Mouse (Mus musculus): ENCODE results near the gene Itga3. TPM values are rescaled to one million over a fixed set of nuclear protein-coding genes. Genes with fewer than 3 reads are reported as not detected.

Gene Itga3
- polyA plus RNA-seq, 1 experiment from 2014 or later, result 2.4 TPM

DNA sequence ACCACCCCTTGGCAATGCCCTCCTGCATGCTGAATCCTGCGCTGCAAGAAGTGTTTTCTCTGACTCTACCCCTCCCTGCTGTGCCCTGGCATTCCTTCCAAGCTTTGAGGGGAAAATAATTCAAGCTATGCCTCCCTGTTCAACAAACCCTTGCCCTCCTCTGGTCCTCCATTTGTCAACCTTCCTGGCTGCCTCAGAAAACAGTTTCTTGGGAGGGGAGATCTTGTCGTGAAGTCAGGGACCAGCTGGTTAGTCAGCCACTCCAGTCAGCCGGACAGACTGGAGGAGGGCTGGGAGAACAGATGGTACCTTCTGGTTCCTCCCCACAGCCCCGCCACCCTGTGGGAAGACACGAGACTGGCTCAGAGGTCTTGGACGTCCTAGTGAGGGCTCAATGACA, 39.3 kb downstream of the Itga3 start:
- Histone ChIP-seq H3K4me2 (no peak overlapping the region), H3K4me1 (peaks cover 21% of the 10 kb centered on the region), H3K27ac (peak overlapping the region; percentile 40; the same call in 1 of the 2 replicates), H3K27me3 (no peaks in the 10 kb centered on the region), H3K9me3 (replicated peaks) (no peaks in the 10 kb centered on the region), H3K36me3 (ENCODE audit: poor library complexity, severe bottlenecking) (0 out of 2 replicates have a peak, but pooled peaks cover 13% of the 10 kb centered on the region), H3K4me3 (no peak overlapping the region), H3K9ac (no peak overlapping the region)
- ATAC-seq, result no peak
- 45% methylated on average over 6 of the region's 6 CpGs for WGBS

DNA sequence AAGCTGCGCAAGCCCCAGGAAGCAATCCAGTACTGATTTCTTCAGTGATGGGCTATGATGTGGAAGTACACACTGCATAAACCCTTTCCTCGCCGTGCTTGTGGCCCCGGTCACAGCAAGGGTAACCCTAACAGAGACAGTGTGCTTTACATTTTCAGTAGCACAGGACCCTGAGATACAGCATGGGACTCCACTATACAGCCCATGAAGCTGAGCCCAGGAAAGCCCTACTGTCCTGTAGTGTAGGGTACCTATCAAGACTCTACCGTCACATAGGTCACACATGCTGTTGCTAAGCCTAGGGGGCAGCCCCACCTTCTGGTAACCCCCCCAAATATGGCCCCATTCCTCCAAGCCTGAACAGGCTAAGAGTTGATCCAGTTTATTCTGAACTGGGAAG, 40.1 kb downstream of the Itga3 start:
- ATAC-seq, result no peak
- peaks cover 15% of the 10 kb centered on the region for H3K4me1 ChIP-seq
- H3K36me3 ChIP-seq (ENCODE audit: poor library complexity, severe bottlenecking), result 0 out of 2 replicates have a peak, but pooled peaks cover 13% of the 10 kb centered on the region
- no peak overlapping the region for H3K4me2 ChIP-seq
- H3K4me3 ChIP-seq, result no peak overlapping the region
- WGBS, result 90% methylated on average over 5 of the region's 5 CpGs
- H3K9me3 ChIP-seq (replicated peaks), result no peaks in the 10 kb centered on the region
- H3K27me3 ChIP-seq, result no peaks in the 10 kb centered on the region
- H3K9ac ChIP-seq, result 0 out of 2 replicates have a peak overlapping the region, but pooled peaks have one; percentile 5
- no peak overlapping the region for H3K27ac ChIP-seq

DNA sequence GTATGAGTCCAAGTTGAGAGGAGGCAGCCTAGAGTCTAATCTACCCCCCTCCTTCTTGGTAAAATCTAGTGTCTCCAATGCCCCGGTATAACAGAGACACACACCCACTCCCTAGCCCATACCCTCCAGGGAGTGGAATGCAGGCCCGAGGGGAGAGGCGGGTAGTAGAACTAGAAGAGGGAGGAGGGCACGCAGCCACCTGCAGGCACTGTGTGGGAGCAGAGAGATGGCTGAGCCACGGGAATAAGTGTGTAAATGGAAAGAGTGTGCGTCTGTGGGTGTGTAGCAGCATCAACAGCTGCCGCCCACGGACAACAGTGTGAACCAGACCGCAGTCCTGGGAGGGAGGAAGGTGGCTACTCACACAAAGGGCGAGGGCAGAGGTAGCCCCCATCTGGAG, 41.7 kb downstream of the Itga3 start:
- no peak overlapping the region for H3K4me2 ChIP-seq

DNA sequence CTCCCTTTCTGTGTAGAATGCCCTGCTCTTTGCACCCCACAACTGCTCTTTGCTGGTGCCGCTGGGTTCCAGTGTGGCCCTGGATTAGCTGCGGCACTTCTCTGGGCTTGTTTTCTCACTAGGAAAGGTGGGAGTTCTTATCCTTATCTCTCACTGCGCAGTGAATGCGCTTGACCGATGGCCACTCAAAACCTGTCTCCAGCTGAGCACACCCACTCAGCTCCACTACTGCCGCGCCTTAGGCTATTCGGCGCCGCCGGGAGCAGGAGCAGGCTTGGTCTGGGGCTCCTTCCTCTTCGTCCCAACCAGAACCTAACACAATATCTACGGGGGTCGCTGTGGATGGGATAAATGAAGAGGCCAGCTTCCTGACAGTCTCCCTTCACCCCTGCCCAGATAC, 43.0 kb downstream of the Itga3 start:
- H3K36me3 ChIP-seq (ENCODE audit: poor library complexity, severe bottlenecking), result 0 out of 2 replicates have a peak, but pooled peaks cover 14% of the 10 kb centered on the region
- H3K9ac ChIP-seq, result no peak overlapping the region
- H3K27me3 ChIP-seq, result no peaks in the 10 kb centered on the region
- H3K9me3 ChIP-seq (replicated peaks), result no peaks in the 10 kb centered on the region
- 83% methylated on average over 14 of the region's 14 CpGs for WGBS
- no peak overlapping the region for H3K27ac ChIP-seq
- peaks cover 5% of the 10 kb centered on the region for H3K4me1 ChIP-seq
- no peak for ATAC-seq
- H3K4me2 ChIP-seq, result no peak overlapping the region
- H3K4me3 ChIP-seq, result no peak overlapping the region

More for the DNA sequence above, 41.7 kb downstream of the Itga3 start:
- no peak overlapping the region for H3K9ac ChIP-seq
- no peak overlapping the region for H3K27ac ChIP-seq
- H3K9me3 ChIP-seq (replicated peaks), result no peaks in the 10 kb centered on the region
- H3K27me3 ChIP-seq, result no peaks in the 10 kb centered on the region
- no peak overlapping the region for H3K4me3 ChIP-seq
- 62% methylated on average over 10 of the region's 10 CpGs for WGBS
- 0 out of 2 replicates have a peak, but pooled peaks cover 13% of the 10 kb centered on the region for H3K36me3 ChIP-seq (ENCODE audit: poor library complexity, severe bottlenecking)
- ATAC-seq, result no peak
- peaks cover 5% of the 10 kb centered on the region for H3K4me1 ChIP-seq

DNA sequence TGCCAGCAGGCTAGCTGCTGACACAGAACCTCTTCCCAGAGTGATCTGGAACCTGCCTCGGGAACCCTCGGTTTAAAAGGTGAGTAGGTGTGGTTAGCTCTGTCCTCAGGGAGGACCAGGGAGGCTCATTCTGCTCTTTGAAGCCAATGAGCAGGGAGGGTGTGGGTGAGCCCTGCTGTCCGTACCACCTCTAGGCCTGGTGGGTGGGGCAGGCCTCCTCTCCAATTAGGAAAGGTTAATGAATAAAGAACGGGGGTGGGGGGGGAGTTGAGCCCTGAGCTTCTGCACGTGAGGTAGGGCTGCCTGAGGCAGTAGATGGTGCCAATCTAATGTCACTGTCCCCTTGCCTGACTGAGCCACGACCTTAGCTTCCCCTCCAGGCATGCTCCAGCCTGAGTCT, 43.7 kb downstream of the Itga3 start:
- Histone ChIP-seq H3K4me3 (no peak overlapping the region), H3K27me3 (no peaks in the 10 kb centered on the region), H3K9me3 (replicated peaks) (no peaks in the 10 kb centered on the region), H3K4me2 (no peak overlapping the region), H3K27ac (no peak overlapping the region), H3K36me3 (ENCODE audit: poor library complexity, severe bottlenecking) (0 out of 2 replicates have a peak, but pooled peaks cover 14% of the 10 kb centered on the region), H3K4me1 (peaks cover 12% of the 10 kb centered on the region), H3K9ac (no peak overlapping the region)
- WGBS, result 30% methylated on average over 6 of the region's 6 CpGs
- no peak for ATAC-seq

DNA sequence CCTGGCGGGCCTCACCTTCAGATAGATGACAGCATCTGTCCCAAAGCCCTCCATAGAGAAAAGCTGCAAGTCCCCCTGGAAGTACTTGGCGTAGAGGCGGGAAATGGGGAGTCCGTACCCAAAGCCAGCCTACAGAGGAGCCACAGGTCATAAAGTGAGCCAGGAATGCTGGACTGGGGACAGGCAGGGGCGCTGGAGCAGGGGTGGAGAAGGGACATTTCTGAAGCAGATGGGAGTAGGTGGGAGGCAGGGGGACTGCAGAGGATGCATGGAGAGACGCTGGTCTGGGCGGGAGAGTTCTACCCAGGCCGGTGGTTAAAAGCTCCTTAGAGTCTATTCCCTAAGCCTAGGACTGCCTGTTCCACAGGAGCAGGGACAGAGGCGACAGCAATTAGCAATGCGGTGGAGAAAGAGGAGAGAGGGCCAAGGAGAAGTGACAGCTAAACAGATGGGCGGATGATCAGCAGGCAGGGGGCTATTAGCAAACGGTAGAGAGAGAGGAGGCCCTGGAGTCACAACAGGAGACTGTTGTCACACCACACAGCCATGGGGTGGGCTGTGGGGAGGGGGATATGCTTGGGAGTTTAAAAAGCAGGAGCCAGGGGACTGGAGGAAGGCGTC, 48.6 kb downstream of the Itga3 start:
- no peaks in the 10 kb centered on the region for H3K9me3 ChIP-seq (replicated peaks)
- 0 out of 2 replicates have a peak, but pooled peaks have one; percentile 31 for ATAC-seq
- H3K4me3 ChIP-seq, result no peak overlapping the region
- no peaks in the 10 kb centered on the region for H3K27me3 ChIP-seq
- no peak overlapping the region for H3K4me2 ChIP-seq
- H3K9ac ChIP-seq, result peak overlapping the region; percentile 26; the same call in 1 of the 2 replicates
- peaks cover 38% of the 10 kb centered on the region for H3K36me3 ChIP-seq (ENCODE audit: poor library complexity, severe bottlenecking)
- H3K4me1 ChIP-seq, result peaks cover 24% of the 10 kb centered on the region
- H3K27ac ChIP-seq, result peak overlapping the region; percentile 41
- WGBS, result 35% methylated on average over 13 of the region's 13 CpGs

DNA sequence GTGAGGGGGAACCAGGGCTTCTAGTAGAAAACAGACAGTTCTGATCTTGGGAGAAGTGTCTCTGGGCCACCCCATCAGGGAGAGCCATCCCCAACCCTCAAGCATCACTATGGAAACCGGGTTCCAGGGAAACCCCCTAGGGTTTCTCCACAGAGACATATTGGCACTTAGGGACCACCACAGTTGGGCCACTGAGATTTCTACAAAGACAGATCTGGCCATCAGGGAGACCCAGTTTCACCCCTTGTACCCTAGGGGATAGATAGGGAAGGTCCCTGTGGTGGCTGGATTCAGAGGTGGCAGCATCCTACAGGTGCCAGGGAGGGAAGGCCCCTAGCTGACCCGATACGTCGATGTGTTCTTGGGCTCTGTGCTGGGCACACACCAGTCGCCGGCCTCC, 49.8 kb downstream of the Itga3 start:
- ATAC-seq, result no peak
- no peaks in the 10 kb centered on the region for H3K27me3 ChIP-seq
- no peak overlapping the region for H3K27ac ChIP-seq
- WGBS, result 88% methylated on average over 6 of the region's 6 CpGs
- no peak overlapping the region for H3K9ac ChIP-seq
- peaks cover 24% of the 10 kb centered on the region for H3K4me1 ChIP-seq
- H3K4me2 ChIP-seq, result no peak overlapping the region
- H3K9me3 ChIP-seq (replicated peaks), result no peaks in the 10 kb centered on the region
- H3K36me3 ChIP-seq (ENCODE audit: poor library complexity, severe bottlenecking), result peaks cover 49% of the 10 kb centered on the region
- no peak overlapping the region for H3K4me3 ChIP-seq

DNA sequence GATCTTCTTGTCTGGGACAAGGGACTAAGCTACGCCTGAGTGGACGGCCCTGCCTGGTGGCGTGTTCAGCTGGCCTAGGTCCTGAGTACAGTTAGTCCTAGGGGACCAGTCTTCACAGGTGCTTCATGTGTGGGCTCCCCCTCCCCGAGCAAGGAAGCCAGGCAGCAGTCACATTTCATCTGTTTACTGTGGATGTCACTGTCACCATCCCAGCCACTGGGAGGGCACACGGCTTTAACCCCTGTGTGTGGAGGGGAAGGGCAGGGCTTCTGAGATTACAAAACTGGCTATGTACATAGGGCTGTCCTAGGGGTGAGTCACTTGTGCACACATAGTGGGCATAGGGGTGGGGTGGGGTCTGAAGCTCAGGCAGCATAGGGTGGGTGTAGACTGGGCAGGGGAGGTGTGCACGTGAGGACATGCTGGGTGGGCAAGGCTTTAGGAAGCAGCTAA, 50.5 kb downstream of the Itga3 start:
- 73% methylated on average over 6 of the region's 6 CpGs for WGBS
- Histone ChIP-seq H3K4me2 (no peak overlapping the region), H3K4me3 (no peak overlapping the region), H3K9me3 (replicated peaks) (no peaks in the 10 kb centered on the region), H3K36me3 (ENCODE audit: poor library complexity, severe bottlenecking) (peaks cover 56% of the 10 kb centered on the region), H3K27ac (0 out of 2 replicates have a peak overlapping the region, but pooled peaks have one; percentile 14), H3K27me3 (no peaks in the 10 kb centered on the region), H3K9ac (no peak overlapping the region), H3K4me1 (peaks cover 24% of the 10 kb centered on the region)
- ATAC-seq, result no peak

DNA sequence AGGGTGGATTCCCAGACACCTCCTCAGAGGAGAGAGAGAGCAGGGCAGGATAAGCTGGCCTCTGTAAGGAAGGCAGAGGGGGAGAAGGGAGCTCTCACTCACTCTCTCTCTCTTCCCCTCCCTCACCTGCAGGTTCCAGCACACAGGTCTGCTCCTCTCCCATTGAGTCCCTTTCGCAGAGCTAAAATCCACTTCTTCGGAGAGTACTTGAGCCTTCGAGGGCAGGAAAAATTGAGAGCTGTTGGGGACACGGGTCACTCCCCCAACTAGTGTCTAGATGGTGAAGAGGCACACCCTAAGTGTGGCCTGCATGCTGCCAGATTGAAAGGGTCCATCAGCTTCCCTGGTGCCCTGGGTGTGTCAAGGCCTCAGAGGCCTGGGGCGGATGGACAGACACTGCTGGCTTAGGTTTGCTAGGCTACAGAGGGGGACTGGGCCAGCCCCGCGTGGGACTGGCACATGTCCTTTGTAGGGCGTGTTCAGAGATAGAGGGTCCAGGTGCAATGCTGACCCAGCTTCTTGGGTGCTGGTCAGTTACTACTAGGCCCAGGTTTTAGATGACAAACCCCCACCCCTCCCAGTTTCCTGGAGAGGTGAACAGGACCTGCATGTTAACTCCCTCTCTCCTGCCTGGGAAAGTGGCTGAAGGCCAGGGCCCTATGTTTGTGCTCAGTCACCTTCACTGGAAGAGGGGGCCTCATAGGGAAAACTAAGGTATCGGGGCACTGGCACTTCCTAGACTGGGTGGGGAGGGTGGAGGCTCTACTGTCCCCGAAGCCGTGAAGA, 51.2 kb downstream of the Itga3 start:
- H3K4me3 ChIP-seq, result no peak overlapping the region
- H3K27me3 ChIP-seq, result no peaks in the 10 kb centered on the region
- peaks cover 63% of the 10 kb centered on the region for H3K36me3 ChIP-seq (ENCODE audit: poor library complexity, severe bottlenecking)
- no peak for ATAC-seq
- H3K27ac ChIP-seq, result peak overlapping the region; percentile 62; the same call in 1 of the 2 replicates
- 92% methylated on average over 11 of the region's 11 CpGs for WGBS
- no peak overlapping the region for H3K4me2 ChIP-seq
- no peak overlapping the region for H3K9ac ChIP-seq
- H3K4me1 ChIP-seq, result peaks cover 24% of the 10 kb centered on the region
- H3K9me3 ChIP-seq (replicated peaks), result no peaks in the 10 kb centered on the region

DNA sequence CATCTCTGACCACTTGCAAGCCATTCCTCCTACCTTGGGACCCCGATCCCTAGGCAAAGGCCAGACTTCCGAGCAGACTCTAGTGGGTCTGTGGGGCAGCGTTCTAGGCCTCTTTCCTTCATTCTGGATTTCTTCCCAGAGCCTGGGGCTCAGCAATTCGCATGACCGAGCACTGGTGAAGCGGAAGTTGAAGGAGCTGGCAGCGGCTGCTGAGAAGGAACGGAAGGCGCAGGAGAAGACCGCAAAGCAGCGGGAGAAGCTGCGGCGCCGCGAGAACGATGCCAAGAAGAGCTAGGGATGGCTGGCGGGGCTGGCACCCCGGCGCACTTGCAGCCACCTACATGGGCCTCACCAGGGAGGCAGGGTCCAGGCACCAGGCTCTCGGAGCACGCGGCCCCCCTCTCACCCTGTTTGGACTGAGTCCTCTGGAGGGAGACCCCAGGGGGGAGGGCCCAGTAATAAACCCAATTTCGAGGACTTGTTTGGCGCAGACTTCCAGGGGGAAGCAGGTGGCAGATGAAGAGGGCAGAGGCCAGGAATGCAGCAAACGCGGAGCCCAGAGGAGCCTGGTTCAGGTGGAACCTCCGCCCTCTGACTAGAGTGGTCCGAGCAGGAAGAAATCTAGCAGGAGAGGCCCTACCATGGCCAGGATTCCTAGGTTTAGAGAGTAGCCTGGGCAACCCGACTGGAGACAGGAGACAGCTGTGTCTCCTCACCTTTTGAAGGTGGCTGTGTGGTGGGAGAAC, 52.0 kb downstream of the Itga3 start:
- H3K9me3 ChIP-seq (replicated peaks), result no peaks in the 10 kb centered on the region
- H3K4me3 ChIP-seq, result no peak overlapping the region
- H3K4me2 ChIP-seq, result no peak overlapping the region
- no peak overlapping the region for H3K9ac ChIP-seq
- H3K36me3 ChIP-seq (ENCODE audit: poor library complexity, severe bottlenecking), result peaks cover 71% of the 10 kb centered on the region
- no peaks in the 10 kb centered on the region for H3K27me3 ChIP-seq
- peak; percentile 11; the same call in 1 of the 2 replicates for ATAC-seq
- peak overlapping the region; percentile 62 for H3K27ac ChIP-seq
- WGBS, result 50% methylated on average over 29 of the region's 29 CpGs
- H3K4me1 ChIP-seq, result peaks cover 24% of the 10 kb centered on the region

DNA sequence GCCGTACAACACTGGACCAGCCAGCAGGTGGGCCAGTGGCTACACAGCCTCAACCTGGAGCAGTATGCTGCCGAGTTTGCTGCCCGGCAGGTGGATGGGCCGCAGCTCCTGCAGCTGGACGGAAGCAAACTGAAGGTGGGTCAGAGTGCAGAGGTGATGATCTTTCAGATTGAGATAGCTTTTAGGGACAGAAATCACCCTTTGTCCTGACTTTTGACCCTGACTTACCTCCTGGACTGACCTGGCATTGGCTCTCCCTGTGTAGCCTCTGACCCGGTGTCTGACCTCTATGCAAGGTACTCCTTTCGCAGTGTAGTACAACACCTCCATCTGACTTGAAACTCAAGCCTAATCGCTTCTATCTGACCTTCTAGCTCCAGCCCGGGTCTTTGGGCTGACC, 53.1 kb downstream of the Itga3 start:
- ATAC-seq, result no peak
- WGBS, result 97% methylated on average over 9 of the region's 9 CpGs
- Histone ChIP-seq H3K4me3 (no peak overlapping the region), H3K27ac (no peak overlapping the region), H3K4me2 (no peak overlapping the region), H3K9me3 (replicated peaks) (no peaks in the 10 kb centered on the region), H3K36me3 (ENCODE audit: poor library complexity, severe bottlenecking) (peaks cover 79% of the 10 kb centered on the region), H3K27me3 (no peaks in the 10 kb centered on the region), H3K9ac (no peak overlapping the region), H3K4me1 (peaks cover 21% of the 10 kb centered on the region)
